Mouse (Mus musculus): ENCODE measurements around the gene Hist1h2aa. TPM values are rescaled to one million over a fixed set of nuclear protein-coding genes. Genes with fewer than 3 reads are reported as not detected.

Hist1h2aa gene
- polyA plus RNA-seq, 1 experiment from 2014 or later, result not detected

DNA sequence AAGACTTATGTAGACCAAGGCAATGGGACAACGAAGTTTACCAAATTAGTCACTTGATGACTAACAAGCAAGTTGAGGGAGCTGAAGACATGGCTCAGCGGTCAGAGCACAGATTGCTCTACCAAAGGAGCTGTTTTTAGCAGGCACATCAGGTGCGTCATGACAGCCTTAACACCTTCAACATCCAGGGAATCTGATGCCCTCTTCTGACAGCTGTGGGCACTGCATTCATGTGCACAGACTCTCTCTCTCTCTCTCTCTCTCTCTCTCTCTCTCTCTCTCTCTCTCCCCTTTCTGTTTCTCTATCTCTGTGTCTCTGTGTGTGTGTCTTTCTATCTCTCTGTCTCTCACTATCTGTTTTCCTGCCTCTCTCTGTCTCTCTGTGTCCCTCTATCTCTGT lies 16.7 kb downstream of the Hist1h2aa start:
- Histone ChIP-seq H3K4me1 (replicated peaks) (no peaks in the 10 kb centered on the region), H3K36me3 (no peaks in the 10 kb centered on the region), H3K27me3 (replicated peaks) (no peaks in the 10 kb centered on the region), H3K9me3 (no peaks in the 10 kb centered on the region), H3K27ac (no peak overlapping the region), H3K4me3 (replicated peaks) (no peak overlapping the region), H3K4me2 (replicated peaks) (no peak overlapping the region), H3K9ac (no peak overlapping the region)
- 68% methylated on average over 3 of the region's 3 CpGs for WGBS
- ATAC-seq, result no peak

DNA sequence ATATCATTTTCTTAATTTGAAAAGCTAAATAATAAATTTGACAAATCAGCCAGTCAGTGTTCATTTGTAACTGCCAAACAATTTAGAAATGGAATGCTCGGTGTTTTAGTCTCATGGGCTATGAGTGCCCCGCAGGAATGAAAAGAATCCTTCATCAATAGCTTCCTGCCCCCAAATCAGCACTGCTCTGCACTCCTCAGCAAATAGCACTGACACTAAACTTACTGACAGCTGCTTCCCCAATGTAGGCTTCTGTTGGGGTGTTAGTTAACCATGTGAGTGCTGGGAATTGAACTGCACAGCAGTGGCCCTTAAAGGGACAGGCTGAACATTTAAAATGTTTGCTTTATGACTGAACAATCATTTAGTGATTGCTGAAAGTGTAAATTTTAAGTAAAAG lies 25.5 kb downstream of the Hist1h2aa start:
- no peak overlapping the region for H3K4me2 ChIP-seq (replicated peaks)
- 23% methylated on average over 2 of the region's 2 CpGs for WGBS
- H3K4me1 ChIP-seq (replicated peaks), result no peaks in the 10 kb centered on the region
- no peak for ATAC-seq
- H3K4me3 ChIP-seq (replicated peaks), result no peak overlapping the region
- H3K27me3 ChIP-seq (replicated peaks), result no peaks in the 10 kb centered on the region
- H3K27ac ChIP-seq, result no peak overlapping the region
- no peaks in the 10 kb centered on the region for H3K9me3 ChIP-seq
- no peak overlapping the region for H3K9ac ChIP-seq
- H3K36me3 ChIP-seq, result no peaks in the 10 kb centered on the region

DNA sequence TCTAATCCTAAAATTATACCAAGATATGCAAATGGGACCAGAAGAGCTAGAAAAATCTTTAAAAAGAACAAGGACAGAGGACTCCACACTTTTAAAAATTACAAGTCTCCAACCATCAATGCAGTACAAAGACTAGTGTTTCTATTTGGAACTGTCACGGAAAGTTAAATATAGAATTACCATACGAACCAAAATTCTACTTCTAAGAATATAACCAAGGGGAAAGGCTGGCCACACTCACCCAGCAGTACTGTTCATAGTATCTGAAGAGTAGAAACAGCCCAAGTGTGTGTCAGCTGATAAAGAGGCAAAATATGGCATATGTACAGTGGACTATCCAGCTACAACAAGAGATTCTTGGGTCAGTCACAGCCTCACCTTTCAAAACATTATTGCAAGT lies 30.6 kb downstream of the Hist1h2aa start:
- Histone ChIP-seq H3K9ac (no peak overlapping the region), H3K4me2 (replicated peaks) (no peak overlapping the region), H3K27me3 (replicated peaks) (no peaks in the 10 kb centered on the region), H3K4me3 (replicated peaks) (no peak overlapping the region), H3K4me1 (replicated peaks) (no peaks in the 10 kb centered on the region), H3K27ac (no peak overlapping the region), H3K9me3 (no peaks in the 10 kb centered on the region), H3K36me3 (no peaks in the 10 kb centered on the region)
- ATAC-seq, result no peak
- WGBS, result 80% methylated on average over 2 of the region's 2 CpGs

- no peak overlapping the region for H3K9ac ChIP-seq
- no peak overlapping the region for H3K4me2 ChIP-seq (replicated peaks)
- 57% methylated on average over 2 of the region's 2 CpGs for whole genome bisulfite sequencing
- H3K4me1 ChIP-seq (replicated peaks), result no peaks in the 10 kb centered on the region
- no peaks in the 10 kb centered on the region for H3K9me3 ChIP-seq
- ATAC-seq, result no peak
- no peaks in the 10 kb centered on the region for H3K27me3 ChIP-seq (replicated peaks)
- H3K36me3 ChIP-seq, result no peaks in the 10 kb centered on the region
- H3K4me3 ChIP-seq (replicated peaks), result no peak overlapping the region
- no peak overlapping the region for H3K27ac ChIP-seq
These were observed 37.6 kb downstream of the Hist1h2aa start for GRCm38 (mm10) chr13:23971870-23972269.

- no peaks in the 10 kb centered on the region for H3K36me3 ChIP-seq
- H3K4me2 ChIP-seq (replicated peaks), result no peak overlapping the region
- H3K9me3 ChIP-seq, result no peaks in the 10 kb centered on the region
- H3K27ac ChIP-seq, result no peak overlapping the region
- H3K27me3 ChIP-seq (replicated peaks), result no peaks in the 10 kb centered on the region
- no peak overlapping the region for H3K9ac ChIP-seq
- 37% methylated on average over 5 of the region's 5 CpGs for WGBS
- ATAC-seq, result no peak
- no peaks in the 10 kb centered on the region for H3K4me1 ChIP-seq (replicated peaks)
- no peak overlapping the region for H3K4me3 ChIP-seq (replicated peaks)
These were observed 38.0 kb downstream of the Hist1h2aa start for GRCm38 (mm10) chr13:23972271-23972670.

Other genes starting within 250 kb of the Hist1h2aa start
- gene Hist1h1t, start 238.6 kb upstream of the Hist1h2aa start, polyA plus RNA-seq (2015; fragmentation: Nextera tagmentation; extraction: Ambion mirVana), result not detected in 2 replicates
- 4.7 and 5.7 TPM in 2 replicates for gene Hist1h4c, start 236.0 kb upstream of the Hist1h2aa start, polyA plus RNA-seq (2015; fragmentation: Nextera tagmentation; extraction: Ambion mirVana)
- 6.4 and 7.9 TPM in 2 replicates for gene Hfe, start 223.6 kb upstream of the Hist1h2aa start, polyA plus RNA-seq (2015; fragmentation: Nextera tagmentation; extraction: Ambion mirVana)
- gene Hist1h1c, start 195.7 kb upstream of the Hist1h2aa start, polyA plus RNA-seq (2015; fragmentation: Nextera tagmentation; extraction: Ambion mirVana), result 32.4 and 36.0 TPM in 2 replicates
- gene Hist1h3c, start 188.9 kb upstream of the Hist1h2aa start, polyA plus RNA-seq (2015; fragmentation: Nextera tagmentation; extraction: Ambion mirVana), result 4.4 and 7.7 TPM in 2 replicates
- 2.4 and 3.8 TPM in 2 replicates for gene Hist1h2bb, start 187.7 kb upstream of the Hist1h2aa start, polyA plus RNA-seq (2015; fragmentation: Nextera tagmentation; extraction: Ambion mirVana)
- gene Hist1h2ab, start 183.3 kb upstream of the Hist1h2aa start, polyA plus RNA-seq (2015; fragmentation: Nextera tagmentation; extraction: Ambion mirVana), result 39.8 and 44.9 TPM in 2 replicates
- 6.4 and 9.2 TPM in 2 replicates for gene Hist1h3b, start 182.2 kb upstream of the Hist1h2aa start, polyA plus RNA-seq (2015; fragmentation: Nextera tagmentation; extraction: Ambion mirVana)
- gene Hist1h4b, start 177.4 kb upstream of the Hist1h2aa start, polyA plus RNA-seq (2015; fragmentation: Nextera tagmentation; extraction: Ambion mirVana), result 3.8 and 5.5 TPM in 2 replicates
- gene Hist1h4a, start 173.2 kb upstream of the Hist1h2aa start, polyA plus RNA-seq (2015; fragmentation: Nextera tagmentation; extraction: Ambion mirVana), result 0.48 and 1.3 TPM in 2 replicates
- 4.3 and 6.4 TPM in 2 replicates for gene Hist1h3a, start 172.1 kb upstream of the Hist1h2aa start, polyA plus RNA-seq (2015; fragmentation: Nextera tagmentation; extraction: Ambion mirVana)
- 1.2 and 2.2 TPM in 2 replicates for gene Hist1h1a, start 170.8 kb upstream of the Hist1h2aa start, polyA plus RNA-seq (2015; fragmentation: Nextera tagmentation; extraction: Ambion mirVana)
- not detected in 2 replicates for gene Trim38, start 164.5 kb upstream of the Hist1h2aa start, polyA plus RNA-seq (2015; fragmentation: Nextera tagmentation; extraction: Ambion mirVana)
- 0.10 TPM in 1 of 2 replicates, not detected in the other for gene Slc17a2, start 127.5 kb upstream of the Hist1h2aa start, polyA plus RNA-seq (2015; fragmentation: Nextera tagmentation; extraction: Ambion mirVana)
- gene Slc17a3, start 95.0 kb upstream of the Hist1h2aa start, polyA plus RNA-seq (2015; fragmentation: Nextera tagmentation; extraction: Ambion mirVana), result 0.13 and 0.35 TPM in 2 replicates
- gene Slc17a1, start 66.7 kb upstream of the Hist1h2aa start, polyA plus RNA-seq (2015; fragmentation: Nextera tagmentation; extraction: Ambion mirVana), result 0.35 and 0.55 TPM in 2 replicates
- gene Slc17a4, start 19.5 kb upstream of the Hist1h2aa start, polyA plus RNA-seq (2015; fragmentation: Nextera tagmentation; extraction: Ambion mirVana), result 17.0 and 19.6 TPM in 2 replicates
- not detected in 2 replicates for gene Hist1h2ba, start 306 bp upstream of the Hist1h2aa start, polyA plus RNA-seq (2015; fragmentation: Nextera tagmentation; extraction: Ambion mirVana)
- 7.5 and 8.8 TPM in 2 replicates for gene Scgn, start 56.8 kb downstream of the Hist1h2aa start, polyA plus RNA-seq (2015; fragmentation: Nextera tagmentation; extraction: Ambion mirVana)

Measured in intestine, embryonic 15.5 days (tissue).